Mouse (Mus musculus) inflammation-experienced regulatory T-cells (primary cell): ENCODE data around the gene Olfr15. TPM values are rescaled to one million over a fixed set of nuclear protein-coding genes. Genes with fewer than 3 reads are reported as not detected.

Experiments used
- polyA plus RNA-seq, 2 experiments: library from polyadenylated mRNA; unstranded; fragments of 100-300 nt; shearing (Covaris generic); gene quantifications; one replicate each; pipeline ENCODE4 v1.2.1; 2017

The Olfr15 gene
- 1 to 10 TPM in 1 of 2 experiments, under 1 TPM in 1; 0.48 to 1.2 TPM for polyA plus RNA-seq

GRCm38 (mm10) chr16:3830588-3831109 is at the start of gene Olfr15:
TSS of gene Olfr15 (plus strand) at chr16:3830878.

GRCm38 (mm10) chr16:3846711-3847518 is 16.2 kb downstream of the Olfr15 start, which contains the start of gene Zfp174:
TSS of gene Zfp174 (plus strand) at chr16:3847268.

GRCm38 (mm10) chr16:3872216-3873047 is 41.8 kb downstream of the Olfr15 start, which contains the start of gene Naa60:
TSS of gene Naa60 (plus strand) at chr16:3872375.

GRCm38 (mm10) chr16:3884201-3885064 is 53.8 kb downstream of the Olfr15 start, which contains the start of the genes Zfp597 and Gm20695:
TSS of gene Zfp597 (minus strand) at chr16:3884561.
TSS of gene Gm20695 (plus strand) at chr16:3884648.

Other genes starting within 250 kb of the Olfr15 start
- gene Olfr161, start 239.8 kb upstream of the Olfr15 start, polyA plus RNA-seq, result under 1 TPM; 0.02 to 0.23 TPM
- gene Mefv, start 112.8 kb upstream of the Olfr15 start, polyA plus RNA-seq, result under 1 TPM; 0.12 to 0.71 TPM
- 10 to 100 TPM; 63.8 to 78.0 TPM for gene Zfp263, start 86.8 kb upstream of the Olfr15 start, polyA plus RNA-seq
- 1 to 10 TPM in 1 of 2 experiments, under 1 TPM in 1; 0.34 to 1.2 TPM for gene Zfp174, start 16.4 kb downstream of the Olfr15 start, polyA plus RNA-seq
- 100 to 1,000 TPM; 117 to 122 TPM for gene Naa60, start 41.5 kb downstream of the Olfr15 start, polyA plus RNA-seq
- gene Zfp597, start 53.7 kb downstream of the Olfr15 start, polyA plus RNA-seq, result 10 to 100 TPM in 1 of 2 experiments, 1 to 10 TPM in 1; 8.5 to 14.6 TPM
- 1 to 10 TPM in 1 of 2 experiments, not detected in 1; 2.0 TPM for gene Gm20695, start 53.8 kb downstream of the Olfr15 start, polyA plus RNA-seq
- 10 to 100 TPM in 1 of 2 experiments, 1 to 10 TPM in 1; 8.3 to 13.1 TPM for gene 1700037C18Rik, start 77.8 kb downstream of the Olfr15 start, polyA plus RNA-seq
- gene Cluap1, start 77.9 kb downstream of the Olfr15 start, polyA plus RNA-seq, result 10 to 100 TPM; 28.0 to 28.1 TPM
- 10 to 100 TPM; 56.1 to 69.9 TPM for gene Nlrc3, start 145.8 kb downstream of the Olfr15 start, polyA plus RNA-seq
- 10 to 100 TPM; 29.2 to 35.4 TPM for gene Slx4, start 172.9 kb downstream of the Olfr15 start, polyA plus RNA-seq
- 1,000 to 10,000 TPM in 1 of 2 experiments, 10 to 100 TPM in 1; 10.3 to 1,075 TPM for gene Dnase1, start 206.1 kb downstream of the Olfr15 start, polyA plus RNA-seq
- gene Trap1, start 246.9 kb downstream of the Olfr15 start, polyA plus RNA-seq, result 10 to 100 TPM; 65.0 to 68.7 TPM